In genomic region chr11:109389046-109389445, GRCm38 (mm10) we compare ENCODE assay signal across 20 mouse cellular contexts. TPM values are rescaled to one million over a fixed set of nuclear protein-coding genes. Genes with fewer than 3 reads are reported as not detected.
"Had no signal": no experiment of that assay in that cellular context is flagged by ENCODE, and none has a peak within 500 bp of the region (broad histone marks: within the 10 kb centered on the region; RNA-seq: fewer than 3 reads in every experiment).

No protein-coding gene starts in this region.

- H3K9ac ChIP-seq: kidney, embryonic 15.5 days; liver, embryonic 15.5 days; lung, embryonic 15.5 days; neural tube, embryonic 15.5 days had no signal

- H3K27me3 ChIP-seq: kidney, embryonic 15.5 days; liver, embryonic 15.5 days; lung, embryonic 15.5 days; neural tube, embryonic 15.5 days had no signal

- H3K9me3 ChIP-seq: kidney, embryonic 15.5 days; limb, embryonic 10.5 days; liver, embryonic 15.5 days; lung, embryonic 15.5 days; neural tube, embryonic 15.5 days had no signal

- DNase-seq: midbrain, embryonic 14.5 days; right cerebral cortex, adult 18-20 months; right cerebral cortex, postnatal 25 days; thymus, postnatal 4 days had no signal

- ATAC-seq: hindbrain, postnatal 0 days had no signal

- H3K27ac ChIP-seq: hindbrain, postnatal 0 days; kidney, embryonic 15.5 days; layer of hippocampus, adult 2 months; limb, embryonic 10.5 days; liver, embryonic 15.5 days; lung, embryonic 15.5 days; neural tube, embryonic 15.5 days had no signal

- H3K4me2 ChIP-seq: kidney, embryonic 15.5 days; liver, embryonic 11.5 days; liver, embryonic 15.5 days; lung, embryonic 15.5 days; neural tube, embryonic 15.5 days had no signal

- H3K4me3 ChIP-seq: kidney, embryonic 15.5 days; layer of hippocampus, adult 2 months; limb, embryonic 10.5 days; liver, embryonic 15.5 days; lung, embryonic 15.5 days; myocyte; neural tube, embryonic 15.5 days had no signal

- H3K36me3 ChIP-seq: neural tube, embryonic 15.5 days had no signal

- H3K4me1 ChIP-seq: limb, embryonic 10.5 days had no signal

RNA-seq across cellular contexts. Expression of gene 9930022D16Rik, which starts 24.7 kb away (rescaled TPM):
- total RNA-seq: hindbrain, postnatal 0 days; layer of hippocampus, adult 2 months; layer of hippocampus, postnatal 10 days; megakaryocyte progenitor cell, adult 5-6 weeks had no signal
- polyA plus RNA-seq: hindbrain, postnatal 0 days; intestine, embryonic 14.5 days; kidney, embryonic 15.5 days; limb, embryonic 10.5 days; limb, embryonic 14.5 days; liver, embryonic 11.5 days; liver, embryonic 15.5 days; lung, embryonic 15.5 days; midbrain, embryonic 14.5 days; myocyte; neural tube, embryonic 11.5 days; small intestine, adult 2 months; stomach, embryonic 16.5 days had no signal
